Mouse (Mus musculus) lung, postnatal 36 days (tissue): Measurements from ENCODE around the gene Nrap.

Source experiments
- DNase-seq: peaks from one replicate; pipeline ENCODE4 v3.0.0; 2022; ENCODE audit warnings: mixed read lengths

Nrap gene

GRCm38 (mm10) chr19:56396227-56396626, 6.4 kb upstream of the Nrap start:
- no peak for DNase-seq

GRCm38 (mm10) chr19:56395183-56395935, 5.5 kb upstream of the Nrap start:
- DNase-seq: no peak

GRCm38 (mm10) chr19:56393311-56393866, 3.6 kb upstream of the Nrap start:
- no peak for DNase-seq

GRCm38 (mm10) chr19:56391307-56392046, 1.6 kb upstream of the Nrap start:
- DNase-seq: peak; percentile 65

- no peak for DNase-seq
Measured at GRCm38 (mm10) chr19:56389176-56389575, 661 bp downstream of the Nrap start.

GRCm38 (mm10) chr19:56387726-56388302, 2.0 kb downstream of the Nrap start:
- no peak for DNase-seq

- DNase-seq: no peak
Measured at GRCm38 (mm10) chr19:56386095-56386494, 3.7 kb downstream of the Nrap start.

- no peak for DNase-seq
Measured at GRCm38 (mm10) chr19:56385546-56385945, 4.3 kb downstream of the Nrap start.

- no peak for DNase-seq
Measured at GRCm38 (mm10) chr19:56381407-56381806, 8.4 kb downstream of the Nrap start.

GRCm38 (mm10) chr19:56380341-56380740, 9.5 kb downstream of the Nrap start:
- DNase-seq: no peak

- peak; percentile 30 for DNase-seq
Measured at GRCm38 (mm10) chr19:56378554-56379172, 11.2 kb downstream of the Nrap start.

GRCm38 (mm10) chr19:56378007-56378406, 11.8 kb downstream of the Nrap start:
- no peak for DNase-seq

- DNase-seq: no peak
Measured at GRCm38 (mm10) chr19:56374011-56374410, 15.8 kb downstream of the Nrap start.

- no peak for DNase-seq
Measured at GRCm38 (mm10) chr19:56373246-56373645, 16.6 kb downstream of the Nrap start.

GRCm38 (mm10) chr19:56372226-56372625, 17.6 kb downstream of the Nrap start:
- DNase-seq: no peak

- DNase-seq: no peak
Measured at GRCm38 (mm10) chr19:56370389-56371150, 19.3 kb downstream of the Nrap start.

- DNase-seq: no peak
Measured at GRCm38 (mm10) chr19:56368912-56369311, 20.9 kb downstream of the Nrap start.

- DNase-seq: no peak
Measured at GRCm38 (mm10) chr19:56367778-56368177, 22.1 kb downstream of the Nrap start.

- DNase-seq: no peak
Measured at GRCm38 (mm10) chr19:56366625-56367024, 23.2 kb downstream of the Nrap start.

GRCm38 (mm10) chr19:56366168-56366567, 23.7 kb downstream of the Nrap start:
- DNase-seq: peak; percentile 61

GRCm38 (mm10) chr19:56364563-56364962, 25.3 kb downstream of the Nrap start:
- DNase-seq: no peak
